Mouse (Mus musculus) cerebellum, postnatal 10 days (tissue): Measurements from ENCODE around the gene Amh.
A peak's percentile ranks its signal among the peaks of the same experiment; 100 is the strongest.

ENCODE experiments used
- DNase-seq, 2 experiments: peaks; one replicate each; pipeline ENCODE4 v3.0.0; 2021; ENCODE audit warnings: mixed read lengths in 2 of 2

Amh gene

GRCm38 (mm10) chr10:80829359-80830278 lies 24.6 kb downstream of the Amh start:
- no peak for DNase-seq

- peak in 1 of 2 experiments; percentile 56 for DNase-seq
These were observed 26.1 kb downstream of the Amh start for GRCm38 (mm10) chr10:80831136-80831535.

GRCm38 (mm10) chr10:80832818-80833217 lies 27.8 kb downstream of the Amh start:
- no peak for DNase-seq

GRCm38 (mm10) chr10:80835617-80836016 lies 30.6 kb downstream of the Amh start:
- peak; percentile 60 to 62 for DNase-seq

GRCm38 (mm10) chr10:80836949-80837379 lies 31.9 kb downstream of the Amh start:
- DNase-seq: peak; percentile 85

- DNase-seq: no peak
These were observed 32.8 kb downstream of the Amh start for GRCm38 (mm10) chr10:80837827-80838226.

GRCm38 (mm10) chr10:80838346-80838912 lies 33.4 kb downstream of the Amh start:
- DNase-seq: no peak

GRCm38 (mm10) chr10:80839848-80840247 lies 34.8 kb downstream of the Amh start:
- DNase-seq: no peak

GRCm38 (mm10) chr10:80841685-80842084 lies 36.6 kb downstream of the Amh start:
- DNase-seq: no peak

GRCm38 (mm10) chr10:80842334-80842733 lies 37.3 kb downstream of the Amh start:
- DNase-seq: no peak

GRCm38 (mm10) chr10:80843087-80843930 lies 38.3 kb downstream of the Amh start:
- DNase-seq: peak in 1 of 2 experiments; percentile 39

GRCm38 (mm10) chr10:80843931-80844547 lies 39.0 kb downstream of the Amh start, which contains the start of gene Lingo3:
Gene Lingo3 (minus strand): TSS chr10:80844039.
- DNase-seq: peak; percentile 82 to 85

GRCm38 (mm10) chr10:80845055-80845693 lies 40.1 kb downstream of the Amh start:
- DNase-seq: peak; percentile 86

GRCm38 (mm10) chr10:80845732-80846131 lies 40.7 kb downstream of the Amh start:
- no peak for DNase-seq

- DNase-seq: peak in 1 of 2 experiments; percentile 51
These were observed 43.5 kb downstream of the Amh start for GRCm38 (mm10) chr10:80848571-80848970.

- DNase-seq: peak; percentile 99
These were observed 50.1 kb downstream of the Amh start, which contains the start of the genes Lsm7 and Sppl2b for GRCm38 (mm10) chr10:80854913-80855748. Gene Lsm7 (minus strand): TSS chr10:80855209. Gene Sppl2b (plus strand): TSS chr10:80855275.

GRCm38 (mm10) chr10:80855749-80856073 lies 50.7 kb downstream of the Amh start:
- peak in 1 of 2 experiments; percentile 56 for DNase-seq

- DNase-seq: no peak
These were observed 51.2 kb downstream of the Amh start for GRCm38 (mm10) chr10:80856267-80856666.

- DNase-seq: no peak
These were observed 51.9 kb downstream of the Amh start for GRCm38 (mm10) chr10:80856908-80857307.
